ENCODE assay signal across 10 mouse cellular contexts in genomic region chrX:74452773-74453172, GRCm38 (mm10). TPM values are rescaled to one million over a fixed set of nuclear protein-coding genes. Genes with fewer than 3 reads are reported as not detected.
DNase-seq lines count a peak whose midpoint lies in the region; ATAC-seq lines count a peak whose summit lies in the region.
"Had no signal": no experiment of that assay in that cellular context is flagged by ENCODE, and none has a peak within 500 bp of the region (broad histone marks: within the 10 kb centered on the region; RNA-seq: fewer than 3 reads in every experiment).

No protein-coding gene starts in this region.

- 0 out of 2 replicates have a peak, but pooled peaks have one; percentile 71 for ATAC-seq in hindbrain, embryonic 13.5 days (ENCODE audit: low FRiP score)

- no peak overlapping the region for H3K27ac ChIP-seq in hindbrain, embryonic 13.5 days
- no peak overlapping the region for H3K27ac ChIP-seq in hindbrain, embryonic 10.5 days

- 16% methylated on average over 4 of the region's 4 CpGs for WGBS in hindbrain, embryonic 13.5 days
- WGBS in hindbrain, embryonic 10.5 days, result 17% methylated on average over 4 of the region's 4 CpGs

- no peaks in the 10 kb centered on the region for H3K4me1 ChIP-seq in hindbrain, embryonic 13.5 days (replicated peaks)
- no peaks in the 10 kb centered on the region for H3K4me1 ChIP-seq in hindbrain, embryonic 10.5 days (replicated peaks)

- no peak overlapping the region for H3K4me2 ChIP-seq in hindbrain, embryonic 13.5 days

- H3K9ac ChIP-seq in hindbrain, embryonic 13.5 days, result no peak overlapping the region

- no peak for DNase-seq in hindbrain, embryonic 10.5 days (ENCODE audit: low spot score)
- peak; percentile 56 for DNase-seq in CD4-positive, CD25-positive, alpha-beta regulatory T cell, adult 2 months (ENCODE audit: low read depth, low spot score)
- peak; percentile 22 for DNase-seq in c-Kit-positive CD71-positive TER-119-negative erythroid progenitor cells, embryonic 14.5 days (ENCODE audit: low read depth)
- DNase-seq in lung, postnatal 36 days, result peak; percentile 7
- no peak for DNase-seq in gastrocnemius, postnatal 25 days
- no peak for DNase-seq in spleen, postnatal 14 days (ENCODE audit: low spot score in 2 of 2)
- DNase-seq in adrenal gland, postnatal 14 days, result no peak
- DNase-seq: thymus, postnatal 25 days had no signal

- no peak overlapping the region for H3K4me3 ChIP-seq in hindbrain, embryonic 13.5 days
- H3K4me3 ChIP-seq in hindbrain, embryonic 10.5 days, result no peak overlapping the region

- peaks cover 8% of the 10 kb centered on the region for H3K36me3 ChIP-seq in hindbrain, embryonic 13.5 days
- peaks cover 9% of the 10 kb centered on the region for H3K36me3 ChIP-seq in hindbrain, embryonic 10.5 days

- no peaks in the 10 kb centered on the region for H3K9me3 ChIP-seq in hindbrain, embryonic 13.5 days
- no peaks in the 10 kb centered on the region for H3K9me3 ChIP-seq in hindbrain, embryonic 10.5 days

- no peaks in the 10 kb centered on the region for H3K27me3 ChIP-seq in hindbrain, embryonic 13.5 days
- no peaks in the 10 kb centered on the region for H3K27me3 ChIP-seq in hindbrain, embryonic 10.5 days (ENCODE audit: insufficient read depth, poor library complexity, severe bottlenecking)

RNA-seq across cellular contexts. Expression of gene G6pdx, which starts 23.8 kb away (rescaled TPM):
- 49.9 and 55.0 TPM in 2 replicates for polyA plus RNA-seq in hindbrain, embryonic 13.5 days (2015; fragmentation: Nextera tagmentation; extraction: Ambion mirVana)
- polyA plus RNA-seq in hindbrain, embryonic 10.5 days (2016; fragmentation: Nextera tagmentation; extraction: Ambion mirVana), result 53.9 and 56.4 TPM in 2 replicates
- total RNA-seq in gastrocnemius, postnatal 25 days (2021), result 1 to 10 TPM; 3.3 to 7.4 TPM
- total RNA-seq in adrenal gland, postnatal 14 days (2021), result 105 and 114 TPM in 2 replicates

RNA-seq across cellular contexts. Expression of gene Gm6880, which starts 28.4 kb away (rescaled TPM):
- polyA plus RNA-seq in hindbrain, embryonic 13.5 days (2015; fragmentation: Nextera tagmentation; extraction: Ambion mirVana), result not detected in 2 replicates
- polyA plus RNA-seq in hindbrain, embryonic 10.5 days (2016; fragmentation: Nextera tagmentation; extraction: Ambion mirVana), result not detected in 2 replicates
- not detected for total RNA-seq in gastrocnemius, postnatal 25 days (2021)
- not detected in 2 replicates for total RNA-seq in adrenal gland, postnatal 14 days (2021)
- total RNA-seq: left cerebral cortex, postnatal 25 days had no signal

RNA-seq across cellular contexts. Expression of gene Ikbkg, which starts 59.7 kb away (rescaled TPM):
- 15.4 and 18.8 TPM in 2 replicates for polyA plus RNA-seq in hindbrain, embryonic 13.5 days (2015; fragmentation: Nextera tagmentation; extraction: Ambion mirVana)
- polyA plus RNA-seq in hindbrain, embryonic 10.5 days (2016; fragmentation: Nextera tagmentation; extraction: Ambion mirVana), result 17.0 and 20.1 TPM in 2 replicates
- 10 to 100 TPM; 19.5 to 23.8 TPM for total RNA-seq in gastrocnemius, postnatal 25 days (2021)
- 56.3 and 56.5 TPM in 2 replicates for total RNA-seq in adrenal gland, postnatal 14 days (2021)

RNA-seq across cellular contexts. Expression of gene Fam3a, which starts 59.7 kb away (rescaled TPM):
- 36.3 and 36.5 TPM in 2 replicates for polyA plus RNA-seq in hindbrain, embryonic 13.5 days (2015; fragmentation: Nextera tagmentation; extraction: Ambion mirVana)
- polyA plus RNA-seq in hindbrain, embryonic 10.5 days (2016; fragmentation: Nextera tagmentation; extraction: Ambion mirVana), result 27.3 and 30.8 TPM in 2 replicates
- total RNA-seq in gastrocnemius, postnatal 25 days (2021), result 10 to 100 TPM; 10.9 to 11.5 TPM
- 26.6 and 29.7 TPM in 2 replicates for total RNA-seq in adrenal gland, postnatal 14 days (2021)

Comparison
In these comparisons a context has a peak if more than half of its experiments do, and no peak if none do; other contexts are left out.
1. DNase-seq: peak in CD4-positive, CD25-positive, alpha-beta regulatory T cell, adult 2 months (single experiment), c-Kit-positive CD71-positive TER-119-negative erythroid progenitor cells, embryonic 14.5 days (single experiment) and lung, postnatal 36 days (single experiment); none in hindbrain, embryonic 10.5 days (single experiment), gastrocnemius, postnatal 25 days (single experiment), spleen, postnatal 14 days (0 of 2) and adrenal gland, postnatal 14 days (single experiment).
2. RNA of gene G6pdx, which starts 23.8 kb away (total RNA-seq): 105 to 114 TPM in adrenal gland, postnatal 14 days; 3.3 to 7.4 TPM in gastrocnemius, postnatal 25 days; every median in the first group is over 10 times any median in the second.